Mouse (Mus musculus) retina, embryonic 14.5 days (tissue): ENCODE measurements at regions not wholly inside any gene's neighbourhood (a gene's known extent, or its start where the extent isn't known, plus 50 kb on each side); places are given as distances from the start of the nearest gene placed in this dataset.

Experiments used
- DNase-seq: peaks from one replicate; pipeline ENCODE4 v3.0.0-alpha.2; 2015; ENCODE audit warnings: low spot score

DNA sequence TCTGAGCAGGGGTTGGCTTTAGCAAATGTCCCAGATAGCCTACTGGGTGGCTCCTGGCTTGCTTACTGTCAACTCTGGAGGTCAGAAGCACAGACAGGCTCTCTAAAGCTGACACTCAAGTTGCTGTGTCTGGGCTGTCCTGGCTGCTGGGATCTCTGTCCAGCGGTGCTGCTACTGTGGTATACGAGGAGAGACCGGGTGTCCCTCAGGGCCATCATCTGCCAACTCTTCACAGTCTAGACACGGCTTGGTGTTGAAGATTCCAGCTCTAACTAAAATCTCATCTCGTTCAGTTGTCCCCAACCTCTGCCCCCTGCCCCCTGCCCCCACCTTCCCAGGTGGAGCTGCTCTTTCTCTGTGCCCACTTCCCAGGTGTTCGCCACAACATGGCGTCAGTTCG is 577.1 kb upstream of the Gm19410 start:
- no peak for DNase-seq

- DNase-seq = no peak
Observed at GRCm38 (mm10) chr8:35189695-35190094, 575.9 kb upstream of the Gm19410 start.

GRCm38 (mm10) chr8:35192515-35192914 is 573.1 kb upstream of the Gm19410 start:
- no peak for DNase-seq

DNA sequence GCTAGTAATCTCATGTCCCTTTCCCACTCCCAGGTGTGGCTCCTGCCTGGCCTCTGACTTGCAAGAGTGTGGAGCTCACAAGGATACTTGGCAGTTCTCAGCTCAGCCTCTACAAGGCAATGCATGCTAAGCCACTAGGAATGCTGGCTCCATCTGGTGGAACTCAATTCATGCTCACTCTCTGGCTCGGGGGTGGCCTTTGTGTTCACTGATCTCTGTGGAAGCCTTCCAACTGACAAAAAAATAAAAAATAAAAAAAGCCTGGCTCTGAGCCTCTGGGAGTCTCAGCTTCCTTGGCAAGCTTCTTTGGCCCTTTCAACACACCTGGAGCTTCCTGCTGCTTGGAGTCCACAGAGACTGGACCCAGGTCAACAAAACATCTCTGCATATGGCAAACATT is 571.8 kb upstream of the Gm19410 start:
- no peak for DNase-seq

DNA sequence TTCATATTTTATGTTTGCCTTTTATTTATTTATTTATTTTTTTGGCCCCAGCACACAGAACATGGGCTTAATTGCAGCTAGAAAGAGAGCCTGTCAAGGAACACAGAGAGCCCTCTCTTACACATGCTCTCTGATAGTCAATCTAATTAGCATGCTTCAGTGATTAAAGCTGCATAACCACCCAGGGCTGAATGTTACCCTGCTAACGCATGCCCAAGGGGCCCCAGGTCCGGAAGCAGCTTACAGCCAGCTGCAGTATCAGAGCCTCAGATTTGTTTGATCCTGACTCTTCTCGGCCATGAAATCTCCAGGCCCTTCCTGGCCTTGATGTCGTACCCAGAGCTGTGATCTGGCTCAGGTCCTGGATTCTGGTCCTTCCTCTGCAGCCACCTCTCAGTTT is 569.4 kb upstream of the Gm19410 start:
- DNase-seq = peak; percentile 80

DNA sequence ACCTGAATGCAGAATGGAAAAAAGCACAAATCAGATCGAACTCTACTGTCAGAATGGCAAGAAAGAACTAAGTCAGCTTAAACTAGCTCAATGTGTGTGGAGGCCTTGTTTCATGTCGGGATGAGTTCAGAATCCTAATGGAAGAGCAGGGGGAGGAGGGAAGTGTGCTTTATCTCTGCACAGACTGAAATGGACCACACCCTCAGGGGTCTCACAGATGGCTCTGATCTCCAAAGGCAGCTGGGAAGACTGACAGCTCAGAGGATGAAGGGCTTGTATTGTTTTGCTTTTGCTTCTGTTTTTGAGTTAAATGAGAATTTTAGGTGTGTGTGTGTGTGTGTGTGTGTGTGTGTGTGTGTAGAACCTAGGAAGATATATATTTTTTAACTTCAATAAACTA is 566.8 kb upstream of the Gm19410 start:
- no peak for DNase-seq

GRCm38 (mm10) chr8:35201416-35201815 is 564.2 kb upstream of the Gm19410 start:
- no peak for DNase-seq

- DNase-seq = no peak
Observed at GRCm38 (mm10) chr8:35204971-35205370, 560.6 kb upstream of the Gm19410 start.

- peak; percentile 57 for DNase-seq
Observed at GRCm38 (mm10) chr8:35205536-35205935, 560.1 kb upstream of the Gm19410 start.

DNA sequence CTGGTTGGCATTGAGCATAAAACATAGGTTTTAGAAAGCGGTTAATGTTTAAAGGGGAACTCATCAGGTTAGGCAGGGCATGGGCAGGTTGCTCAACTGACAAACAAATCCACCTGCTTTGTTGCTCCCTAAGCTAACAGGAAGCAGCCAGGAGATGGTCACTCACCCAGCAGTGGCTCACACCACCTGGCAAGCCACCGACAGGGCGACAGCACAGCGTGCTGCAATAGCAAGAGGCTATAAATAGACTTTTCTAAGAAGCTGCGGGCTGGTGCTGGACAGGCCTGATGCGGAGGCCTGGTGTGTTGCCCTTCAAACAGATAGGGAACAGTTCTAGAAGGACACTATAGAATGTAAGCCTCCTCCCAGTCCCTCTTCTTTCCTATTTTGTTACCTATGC is 559.3 kb upstream of the Gm19410 start:
- no peak for DNase-seq

- no peak for DNase-seq
Observed at GRCm38 (mm10) chr8:35208357-35208756, 557.2 kb upstream of the Gm19410 start.

DNA sequence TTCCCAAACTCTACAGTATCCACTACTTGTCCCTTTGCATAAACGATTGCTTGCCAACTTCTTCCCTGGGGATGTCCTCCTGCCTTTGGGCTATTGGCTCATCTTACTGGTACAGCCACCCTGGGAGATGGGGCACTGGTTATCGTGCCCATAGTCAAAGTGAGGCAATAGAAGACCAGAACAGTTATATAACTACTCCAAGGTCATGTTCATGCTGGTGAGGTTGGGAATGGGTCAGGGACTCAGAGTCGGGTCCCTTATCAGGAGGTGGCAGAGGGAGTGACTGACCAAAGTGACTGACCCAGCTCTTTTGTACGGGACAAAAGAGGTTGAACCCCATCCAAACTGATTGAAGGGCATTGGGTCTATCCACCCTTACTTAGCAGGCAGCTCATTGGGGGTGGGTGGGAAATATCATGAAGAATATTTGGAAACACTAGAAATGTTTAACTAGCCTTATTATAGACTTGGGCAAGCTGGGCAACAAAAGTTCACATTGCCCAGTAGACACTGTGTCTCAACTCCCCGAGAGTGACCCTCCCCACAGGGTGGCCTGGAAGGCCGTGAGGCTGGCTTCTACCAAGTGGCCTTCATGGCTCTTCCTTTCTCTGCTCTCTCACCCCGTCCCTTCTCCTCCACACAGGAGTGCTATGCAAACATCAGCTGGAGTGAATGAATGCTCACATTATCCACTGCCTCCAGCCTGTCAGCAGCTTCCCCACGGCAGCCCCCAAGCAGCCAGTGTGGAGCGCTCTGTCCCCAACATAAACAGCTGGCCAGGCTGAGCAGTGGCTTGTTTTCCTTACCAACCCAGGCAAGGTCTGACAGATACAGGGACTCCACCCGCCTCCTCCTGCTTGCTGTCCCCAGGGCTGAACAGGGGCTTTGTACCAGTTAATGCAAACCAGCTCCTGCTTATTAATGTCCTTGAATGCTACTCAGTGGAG is 553.8 kb upstream of the Gm19410 start:
- DNase-seq = no peak

DNA sequence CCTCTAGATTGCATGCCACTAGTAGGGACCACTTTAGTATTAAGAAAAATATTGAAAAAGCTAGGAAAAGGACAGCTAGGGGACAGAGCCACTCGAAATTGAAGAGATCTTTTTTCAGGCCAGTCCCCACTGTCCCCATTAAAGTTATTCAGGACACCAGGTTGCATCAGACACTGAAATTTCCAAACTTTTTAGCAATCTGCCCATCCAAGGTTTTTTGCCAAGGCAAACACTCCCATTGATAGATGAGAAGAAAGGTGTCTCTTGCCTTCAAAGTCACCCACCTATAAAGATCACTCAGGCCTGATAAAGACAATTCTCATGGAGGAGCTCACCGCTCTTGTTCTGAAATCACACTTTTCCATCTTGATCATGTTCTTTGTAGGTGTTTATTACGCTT is 552.1 kb upstream of the Gm19410 start:
- no peak for DNase-seq

GRCm38 (mm10) chr8:35217604-35218003 is 548.0 kb upstream of the Gm19410 start:
- no peak for DNase-seq

- no peak for DNase-seq
Observed at GRCm38 (mm10) chr8:35218327-35218726, 547.3 kb upstream of the Gm19410 start.

DNA sequence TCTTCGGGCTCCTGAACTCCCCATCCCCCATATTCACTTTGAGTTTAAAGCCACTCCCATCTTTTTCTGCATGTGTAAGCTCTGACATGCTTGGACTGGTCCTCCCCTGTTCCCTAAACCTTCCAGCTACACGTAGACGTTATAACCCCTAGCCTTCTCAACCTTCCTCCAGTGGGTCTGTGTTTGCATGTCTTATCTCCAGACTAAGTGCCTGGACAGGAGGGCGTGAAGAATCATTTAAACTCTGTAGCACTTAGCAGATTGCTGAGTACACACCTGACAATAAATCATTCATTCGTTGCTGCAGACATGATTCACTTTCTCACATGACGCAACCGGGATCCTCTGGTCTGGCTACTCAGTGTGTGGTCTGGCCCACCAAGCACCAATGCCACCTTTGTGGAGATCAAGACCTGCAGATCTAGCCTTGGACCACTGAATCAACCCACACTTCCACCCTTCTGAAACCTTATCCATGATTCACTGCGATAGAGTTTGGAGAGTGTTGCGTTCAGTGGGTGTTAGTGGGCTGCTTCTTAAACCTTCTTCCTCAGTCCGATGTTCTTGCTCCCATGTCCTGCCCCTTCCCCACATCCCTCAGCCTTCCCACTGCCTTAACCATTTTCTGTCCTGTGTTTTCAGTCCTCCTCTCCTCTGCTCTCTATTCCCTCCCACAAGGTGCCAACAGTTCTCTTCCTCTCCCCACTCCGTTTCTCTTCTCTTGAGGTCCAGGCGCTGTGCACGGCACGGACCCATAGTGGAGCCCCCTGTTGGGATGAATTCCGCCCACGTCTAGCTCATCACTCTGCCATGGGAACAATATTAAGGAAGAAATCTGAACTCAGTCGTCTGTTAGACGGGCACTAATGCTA is 541.3 kb upstream of the Gm19410 start:
- DNase-seq = no peak

DNA sequence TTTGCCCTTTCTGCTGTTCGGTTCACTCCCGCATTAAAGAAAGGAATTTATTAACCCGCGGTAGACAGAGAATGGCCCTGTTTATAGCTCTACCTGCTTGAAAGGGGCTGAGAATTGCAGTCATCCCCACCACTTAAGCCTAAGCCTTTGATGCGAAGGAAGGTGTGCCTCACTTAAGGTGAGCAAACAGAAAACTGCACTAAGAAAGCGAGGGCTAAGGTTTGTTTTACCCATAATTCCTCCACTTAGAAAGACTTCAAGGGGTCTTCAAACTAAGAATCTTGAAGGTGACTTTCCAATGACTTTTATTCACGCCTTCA is 540.7 kb upstream of the Gm19410 start:
- no peak for DNase-seq

GRCm38 (mm10) chr8:35227079-35227478 is 538.5 kb upstream of the Gm19410 start:
- no peak for DNase-seq

DNA sequence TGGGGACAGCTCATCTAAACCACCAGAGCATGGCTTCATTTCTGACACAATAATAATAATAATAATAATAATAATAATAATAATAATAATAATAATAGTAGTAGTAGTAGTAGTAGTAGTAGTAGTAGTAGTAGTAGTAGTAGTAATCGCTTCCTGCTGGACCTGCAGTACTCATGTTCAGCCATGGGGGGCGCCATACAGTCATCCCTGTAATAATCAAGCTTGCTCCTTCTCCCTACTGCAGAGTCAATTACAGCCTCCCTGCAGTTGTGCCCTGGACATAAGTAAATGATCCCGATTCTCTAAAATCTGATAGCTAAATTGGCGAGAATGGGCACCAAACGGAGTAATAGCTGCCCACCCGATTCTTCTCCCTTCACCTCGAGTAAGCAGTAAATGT is 537.1 kb upstream of the Gm19410 start:
- DNase-seq = no peak

DNA sequence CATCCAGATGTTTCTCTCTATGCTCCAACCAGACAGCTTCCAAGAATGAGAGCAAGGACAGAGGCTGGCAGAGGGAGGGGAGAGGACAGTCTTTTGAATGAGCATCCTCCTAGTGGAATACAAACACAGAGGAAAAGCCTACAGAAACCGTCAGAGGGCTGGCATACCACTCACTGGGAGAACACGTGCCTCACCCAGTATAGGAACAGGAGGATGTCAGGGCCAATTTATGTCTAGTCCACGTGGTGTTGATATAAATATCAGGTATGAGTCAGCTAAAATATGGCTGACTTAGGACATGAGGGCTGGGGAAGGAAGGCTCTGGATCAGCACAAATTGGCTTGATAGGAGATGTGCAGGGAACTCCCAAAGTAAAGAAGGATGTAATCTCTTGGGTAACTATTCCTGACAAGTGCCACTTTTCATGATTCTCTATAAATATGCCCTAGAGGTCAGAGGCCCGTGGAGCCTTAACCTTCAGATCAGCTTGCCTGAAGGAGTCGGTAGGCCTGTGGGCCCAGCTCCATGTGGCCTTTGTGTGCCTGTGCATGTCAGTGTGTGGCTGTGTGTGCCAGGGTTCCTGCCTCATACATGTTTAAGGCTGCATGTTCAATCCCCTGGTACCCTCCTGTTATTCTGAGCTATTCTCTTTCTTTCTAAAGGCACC is 531.9 kb upstream of the Gm19410 start:
- no peak for DNase-seq

DNA sequence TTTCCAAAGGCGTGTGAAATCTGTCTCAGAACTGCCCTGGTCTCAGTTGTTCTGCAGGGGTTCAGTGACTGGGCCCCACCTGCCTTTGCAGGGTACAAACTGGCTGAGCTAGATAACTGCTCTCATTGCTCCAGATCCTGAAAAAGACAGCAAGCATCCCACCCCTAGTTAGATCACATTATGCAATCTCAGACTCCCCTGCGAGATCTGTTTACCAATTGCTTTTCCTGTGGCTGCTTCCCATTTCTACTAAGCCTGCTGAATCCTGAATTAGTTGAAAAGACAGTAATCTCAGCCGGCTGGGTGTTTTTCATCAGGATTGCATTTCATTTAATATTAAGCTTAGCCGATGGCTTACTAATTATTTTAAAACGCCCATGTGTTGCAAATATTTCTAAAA is 531.2 kb upstream of the Gm19410 start:
- DNase-seq = no peak

DNA sequence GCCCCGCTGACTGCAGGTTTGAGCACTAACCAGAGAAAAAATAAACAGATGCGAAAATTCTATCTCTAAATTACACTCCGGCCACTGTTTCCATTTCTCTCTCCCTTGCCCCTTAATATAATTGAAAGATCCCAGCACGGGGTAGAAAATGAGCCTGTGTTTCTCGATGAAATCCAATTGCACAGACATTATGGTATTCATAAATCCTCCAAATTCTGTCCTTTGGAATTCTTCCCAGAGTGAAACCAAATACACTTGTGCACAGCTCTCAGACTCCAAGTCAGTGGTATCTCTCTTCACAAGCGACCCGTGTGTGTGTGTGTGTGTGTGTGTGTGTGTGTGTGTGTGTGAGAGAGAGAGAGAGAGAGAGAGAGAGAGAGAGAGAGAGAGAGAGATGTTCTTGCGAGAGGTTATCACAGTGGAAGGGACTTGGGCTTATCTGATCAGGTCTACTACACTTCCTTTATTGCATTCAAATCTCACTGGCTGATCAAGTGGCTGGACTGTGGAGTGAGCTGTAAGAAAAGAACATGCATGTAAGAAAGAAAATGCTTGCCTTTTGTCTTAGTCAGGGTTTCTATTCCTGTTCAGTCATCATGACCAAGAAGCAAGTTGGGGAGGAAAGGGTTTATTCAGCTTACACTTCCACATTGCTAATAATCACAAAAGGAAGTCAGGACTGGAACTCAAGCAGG is 529.6 kb upstream of the Gm19410 start:
- no peak for DNase-seq
